Mouse (Mus musculus) liver, adult 10 weeks (tissue): ENCODE measurements around the gene Olfr805. TPM values are rescaled to one million over a fixed set of nuclear protein-coding genes. Genes with fewer than 3 reads are reported as not detected.

Source experiments
- polyA plus RNA-seq: library from polyadenylated mRNA; stranded (reverse); fragments of 350-450 nt; fragmentation: Illumina TruSeq; extraction: RNeasy Lipid Tissue Mini Kit (QIAGEN cat#74804); gene quantifications from one replicate; pipeline ENCODE4 v1.2.3, GENCODE M21; 2014; ENCODE audit warnings: low read depth, low replicate concordance

Gene Olfr805
- not detected for polyA plus RNA-seq

GRCm38 (mm10) chr10:129729275-129729674, at the start of gene Olfr805:
TSS of gene Olfr805 (minus strand) at chr10:129729375.

GRCm38 (mm10) chr10:129774338-129774737, 45.2 kb upstream of the Olfr805 start, which contains the start of gene Olfr809:
TSS of gene Olfr809 (plus strand) at chr10:129774638.

GRCm38 (mm10) chr10:129765182-129765581, 36.0 kb upstream of the Olfr805 start, which contains the start of gene Olfr808:
TSS of gene Olfr808 (plus strand) at chr10:129765482.

GRCm38 (mm10) chr10:129757693-129758092, 28.5 kb upstream of the Olfr805 start, which contains the start of gene Olfr807:
TSS of gene Olfr807 (minus strand) at chr10:129757793.

GRCm38 (mm10) chr10:129741821-129742220, 12.6 kb upstream of the Olfr805 start, which contains the start of gene Olfr806:
TSS of gene Olfr806 (minus strand) at chr10:129741921.

GRCm38 (mm10) chr10:129702910-129703309, 26.3 kb downstream of the Olfr805 start, which contains the start of gene Olfr804:
TSS of gene Olfr804 (plus strand) at chr10:129703210.

GRCm38 (mm10) chr10:129694186-129694585, 35.0 kb downstream of the Olfr805 start, which contains the start of gene Olfr803:
TSS of gene Olfr803 (minus strand) at chr10:129694286.

GRCm38 (mm10) chr10:129688069-129688468, 41.1 kb downstream of the Olfr805 start, which contains the start of gene Olfr802:
TSS of gene Olfr802 (minus strand) at chr10:129688169.

GRCm38 (mm10) chr10:129673765-129674164, 55.4 kb downstream of the Olfr805 start, which contains the start of gene Olfr801:
TSS of gene Olfr801 (minus strand) at chr10:129673865.

Other genes starting within 250 kb of the Olfr805 start
- not detected for gene Olfr789, start 244.6 kb downstream of the Olfr805 start, polyA plus RNA-seq
- gene Olfr790, start 230.9 kb downstream of the Olfr805 start, polyA plus RNA-seq = not detected
- not detected for gene Olfr791, start 207.6 kb downstream of the Olfr805 start, polyA plus RNA-seq
- gene Olfr792, start 190.2 kb downstream of the Olfr805 start, polyA plus RNA-seq = not detected
- gene Olfr794, start 161.7 kb downstream of the Olfr805 start, polyA plus RNA-seq = not detected
- gene Olfr796, start 116.8 kb downstream of the Olfr805 start, polyA plus RNA-seq = not detected
- not detected for gene Olfr798, start 101.4 kb downstream of the Olfr805 start, polyA plus RNA-seq
- not detected for gene Olfr799, start 91.9 kb downstream of the Olfr805 start, polyA plus RNA-seq
- gene Olfr800, start 71.7 kb downstream of the Olfr805 start, polyA plus RNA-seq = not detected
- not detected for gene Olfr801, start 55.5 kb downstream of the Olfr805 start, polyA plus RNA-seq
- gene Olfr802, start 41.2 kb downstream of the Olfr805 start, polyA plus RNA-seq = not detected
- gene Olfr803, start 35.1 kb downstream of the Olfr805 start, polyA plus RNA-seq = not detected
- gene Olfr804, start 26.2 kb downstream of the Olfr805 start, polyA plus RNA-seq = not detected
- gene Olfr806, start 12.5 kb upstream of the Olfr805 start, polyA plus RNA-seq = not detected
- gene Olfr807, start 28.4 kb upstream of the Olfr805 start, polyA plus RNA-seq = not detected
- not detected for gene Olfr808, start 36.1 kb upstream of the Olfr805 start, polyA plus RNA-seq
- not detected for gene Olfr809, start 45.3 kb upstream of the Olfr805 start, polyA plus RNA-seq
- gene Olfr810, start 65.5 kb upstream of the Olfr805 start, polyA plus RNA-seq = not detected
- not detected for gene Olfr811, start 75.0 kb upstream of the Olfr805 start, polyA plus RNA-seq
- gene Olfr812, start 116.7 kb upstream of the Olfr805 start, polyA plus RNA-seq = not detected
- not detected for gene Olfr813, start 126.0 kb upstream of the Olfr805 start, polyA plus RNA-seq
- gene Olfr814, start 150.5 kb upstream of the Olfr805 start, polyA plus RNA-seq = not detected
- not detected for gene Olfr815, start 176.5 kb upstream of the Olfr805 start, polyA plus RNA-seq
- not detected for gene Olfr816, start 186.2 kb upstream of the Olfr805 start, polyA plus RNA-seq
- not detected for gene Olfr818, start 219.7 kb upstream of the Olfr805 start, polyA plus RNA-seq
- gene Olfr819, start 237.9 kb upstream of the Olfr805 start, polyA plus RNA-seq = not detected
- gene Olfr247, start 246.8 kb upstream of the Olfr805 start, polyA plus RNA-seq = not detected